Mouse (Mus musculus) induced T-regulatory cell, adult 2 months (primary cell): Measurements from ENCODE around the gene Cbfa2t3.
"Not testable (repeated sequence)": the region's sequence is repeated elsewhere in the genome, so short reads cannot be mapped to it uniquely, and the experiment has no call there.

Experiments used
- DNase-seq: peaks from one replicate; pipeline ENCODE4 v3.0.0-alpha.2; 2012; ENCODE audit warnings: low read depth

Gene Cbfa2t3

GRCm38 (mm10) chr8:122636803-122637175 is 62.1 kb downstream of the Cbfa2t3 start:
- DNase-seq: no peak

- no peak for DNase-seq
These were observed 62.8 kb downstream of the Cbfa2t3 start for GRCm38 (mm10) chr8:122635878-122636802.

- no peak for DNase-seq
These were observed 65.7 kb downstream of the Cbfa2t3 start for GRCm38 (mm10) chr8:122633205-122633604.

GRCm38 (mm10) chr8:122632134-122632533 is 66.8 kb downstream of the Cbfa2t3 start:
- not testable (repeated sequence) for DNase-seq

GRCm38 (mm10) chr8:122630696-122631095 is 68.2 kb downstream of the Cbfa2t3 start:
- no peak for DNase-seq

- no peak for DNase-seq
These were observed 69.5 kb downstream of the Cbfa2t3 start for GRCm38 (mm10) chr8:122629388-122629787.

- DNase-seq: no peak
These were observed 72.0 kb downstream of the Cbfa2t3 start for GRCm38 (mm10) chr8:122626896-122627295.

- no peak for DNase-seq
These were observed 73.1 kb downstream of the Cbfa2t3 start for GRCm38 (mm10) chr8:122625811-122626210.

GRCm38 (mm10) chr8:122624653-122625052 is 74.3 kb downstream of the Cbfa2t3 start:
- no peak for DNase-seq

- no peak for DNase-seq
These were observed 74.9 kb downstream of the Cbfa2t3 start for GRCm38 (mm10) chr8:122623844-122624642.

- DNase-seq: no peak
These were observed 76.2 kb downstream of the Cbfa2t3 start, which contains the start of gene Pabpn1l for GRCm38 (mm10) chr8:122622727-122623126. Pabpn1l (minus strand) TSS chr8:122622739.

GRCm38 (mm10) chr8:122620446-122620845 is 78.5 kb downstream of the Cbfa2t3 start:
- DNase-seq: no peak

- no peak for DNase-seq
These were observed 80.1 kb downstream of the Cbfa2t3 start for GRCm38 (mm10) chr8:122618660-122619378.

- peak; percentile 89 for DNase-seq
These were observed 80.9 kb downstream of the Cbfa2t3 start for GRCm38 (mm10) chr8:122617947-122618546.

- no peak for DNase-seq
These were observed 82.6 kb downstream of the Cbfa2t3 start for GRCm38 (mm10) chr8:122616181-122616905.

- peak; percentile 99 for DNase-seq
These were observed 87.4 kb downstream of the Cbfa2t3 start, which contains the start of the genes Galns and Trappc2l for GRCm38 (mm10) chr8:122611295-122612133. Galns (minus strand) TSS chr8:122611463. Trappc2l (plus strand) TSS chr8:122611640.

- no peak for DNase-seq
These were observed 88.2 kb downstream of the Cbfa2t3 start for GRCm38 (mm10) chr8:122610612-122611277.

GRCm38 (mm10) chr8:122610209-122610608 is 88.7 kb downstream of the Cbfa2t3 start:
- DNase-seq: no peak

- no peak for DNase-seq
These were observed 92.1 kb downstream of the Cbfa2t3 start for GRCm38 (mm10) chr8:122606810-122607209.
